Mouse (Mus musculus) erythroblast, embryonic 14.5 days (primary cell): ENCODE results near the gene Akap9.

ENCODE experiments used
- GATA1 ChIP-seq: IDR thresholded peaks from 2 replicates; pipeline ENCODE4 v1.6.1; 2012; ENCODE audit warnings: low read length, inconsistent platforms, mixed read lengths
- TAL1 ChIP-seq: IDR thresholded peaks from 3 replicates; pipeline ENCODE4 v1.6.1; 2012; ENCODE audit warnings: low read length, inconsistent platforms, mixed read lengths

DNA sequence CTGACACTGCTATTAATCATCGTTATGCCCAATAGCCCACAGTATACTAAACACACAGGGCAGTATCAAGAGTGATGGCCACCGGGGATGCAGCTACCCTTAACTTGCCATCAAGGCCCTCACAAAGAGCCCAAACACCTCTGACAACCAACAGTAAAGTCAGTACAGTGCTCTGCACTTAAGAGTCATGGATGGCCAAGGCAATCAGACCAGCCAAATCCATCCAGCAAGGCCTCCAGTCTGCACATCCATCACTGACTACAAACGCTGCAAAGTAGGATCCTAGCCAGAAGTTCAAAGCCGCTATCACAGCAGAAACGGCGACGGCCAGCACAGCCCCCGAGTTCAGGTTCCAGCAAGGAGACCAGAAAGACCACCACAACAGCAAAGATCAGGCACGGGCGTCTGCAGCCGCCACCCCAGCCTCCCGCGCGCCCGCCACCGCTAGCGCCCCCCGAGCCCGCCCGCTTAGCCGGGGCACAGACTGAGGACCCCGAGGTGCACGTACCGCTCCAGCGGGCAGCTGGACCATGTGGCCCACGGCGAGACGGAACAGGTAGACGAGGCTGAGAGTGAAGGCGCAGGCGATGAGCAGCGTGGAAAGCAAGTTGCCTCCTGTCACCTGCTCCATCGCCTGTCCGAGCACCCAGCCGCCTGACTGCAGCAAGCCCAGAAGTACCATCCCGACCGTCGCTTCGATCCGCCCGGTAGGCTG is 175.9 kb downstream of the Akap9 start:
- no peak for TF ChIP-seq TAL1
- TF ChIP-seq GATA1 = no peak
